Mouse (Mus musculus): ENCODE data around the gene Epha1. TPM values are rescaled to one million over a fixed set of nuclear protein-coding genes. Genes with fewer than 3 reads are reported as not detected.
A peak's percentile ranks its signal among the peaks of the same experiment; 100 is the strongest.

Epha1 gene
- total RNA-seq (2021), result under 1 TPM; 0.13 to 0.20 TPM
- long read RNA-seq, result 0 reads

DNA sequence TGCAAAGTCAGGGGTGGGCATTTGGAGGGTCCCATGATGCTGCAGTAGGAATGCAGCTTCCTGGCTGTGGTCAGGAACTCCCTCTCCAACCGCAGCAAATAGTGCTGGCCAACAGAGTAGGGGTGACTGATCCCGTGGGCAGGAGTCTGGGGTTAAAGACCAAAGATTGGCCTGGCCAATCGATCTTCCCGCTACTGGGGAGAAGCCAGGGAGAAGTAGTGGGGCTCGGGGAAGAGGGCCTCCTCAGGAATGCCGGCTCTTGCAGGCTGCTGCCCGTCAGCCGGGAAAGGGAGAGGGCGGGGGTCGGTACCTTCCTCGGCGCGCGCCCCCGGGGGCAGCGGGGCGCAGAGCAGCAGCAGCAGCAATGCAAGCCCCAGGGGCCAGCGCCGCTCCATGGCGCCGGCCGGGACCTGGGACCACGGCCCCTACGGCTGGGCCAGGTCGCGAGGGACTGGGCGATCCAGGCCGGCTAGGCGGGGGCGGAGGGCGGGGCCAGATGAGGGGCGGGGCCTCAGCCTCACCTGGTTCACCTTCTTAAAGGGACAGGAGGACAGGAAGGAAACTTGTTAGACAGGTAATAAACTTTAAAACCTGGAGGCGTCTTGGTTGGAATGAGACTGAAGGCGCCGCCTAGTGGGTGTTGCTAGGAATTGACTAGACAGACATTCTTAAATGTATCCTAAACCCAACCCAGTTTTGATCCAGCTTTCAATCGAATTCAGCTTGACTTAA is at the start of gene Epha1:
Gene Epha1 (minus strand): TSS at position 453 of the 732 bp plus-strand sequence.
- DNase-seq (ENCODE audit: low spot score in 2 of 2), result peak in 1 of 2 experiments; percentile 53

- DNase-seq (ENCODE audit: low spot score in 2 of 2), result no peak
These were observed 48.4 kb upstream of the Epha1 start for GRCm38 (mm10) chr6:42421439-42421838.

DNA sequence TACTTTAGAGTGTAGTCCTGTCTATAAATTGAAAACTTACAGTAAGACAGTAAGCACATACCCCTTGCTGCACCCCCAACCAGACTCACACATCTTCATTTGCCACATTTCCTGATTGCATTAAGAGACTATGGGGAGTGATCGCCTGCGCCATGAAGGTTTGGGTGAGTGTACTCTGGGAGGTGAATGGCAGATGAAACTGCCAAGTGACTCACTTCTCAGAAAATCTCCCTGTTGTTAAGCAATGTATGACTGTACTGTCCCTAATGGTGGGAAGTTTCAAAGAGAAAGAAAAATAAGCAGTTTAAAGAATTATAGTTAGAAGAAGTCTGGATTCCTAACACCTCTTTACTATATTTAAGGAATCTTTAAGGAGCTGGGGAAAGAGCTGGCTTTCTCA is 46.4 kb upstream of the Epha1 start:
- no peak for DNase-seq (ENCODE audit: low spot score in 2 of 2)

DNA sequence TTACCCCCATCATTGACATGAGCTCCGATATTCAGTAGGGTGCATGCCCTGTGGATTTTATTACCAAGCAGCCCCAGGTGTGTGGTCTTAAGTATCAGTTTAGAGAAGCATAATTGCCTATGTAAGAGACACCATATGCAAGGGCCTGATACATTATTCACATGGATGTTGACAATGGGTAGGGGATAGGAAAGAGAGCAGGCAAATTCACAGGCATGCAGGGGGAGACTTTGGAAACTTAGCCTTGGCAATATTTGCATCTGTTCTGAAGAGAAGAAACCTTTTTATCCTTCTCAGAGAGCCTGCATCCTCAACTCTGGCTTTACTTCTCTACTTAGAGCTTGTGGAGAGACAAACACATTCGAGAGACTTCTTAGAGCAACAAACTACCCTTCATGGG is 32.1 kb upstream of the Epha1 start, which contains the start of gene Tas2r135:
Gene Tas2r135 (plus strand): TSS at position 301 of the 400 bp plus-strand sequence.
- DNase-seq (ENCODE audit: low spot score in 2 of 2), result no peak

DNA sequence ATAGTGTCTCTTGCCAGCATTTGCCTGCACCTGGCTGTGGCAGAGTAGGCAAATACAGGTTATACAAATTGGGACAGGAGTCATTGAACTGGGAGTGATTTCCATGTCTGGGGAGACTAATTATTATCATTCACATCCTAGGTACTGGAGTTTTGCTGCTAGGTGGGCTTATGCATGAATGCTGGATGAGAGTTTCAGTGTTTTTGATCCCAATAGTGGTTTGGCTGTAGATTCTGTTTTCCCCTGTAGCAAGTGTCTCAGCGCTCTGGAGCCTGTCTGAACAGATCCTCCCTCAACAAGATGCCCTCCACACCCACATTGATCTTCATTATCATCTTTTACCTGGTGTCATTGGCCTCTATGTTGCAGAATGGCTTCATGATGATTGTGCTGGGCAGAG is 26.9 kb upstream of the Epha1 start, which contains the start of gene Tas2r143:
Gene Tas2r143 (plus strand): TSS at position 301 of the 400 bp plus-strand sequence.
- DNase-seq (ENCODE audit: low spot score in 2 of 2), result no peak

- DNase-seq (ENCODE audit: low spot score in 2 of 2), result no peak
These were observed 25.9 kb upstream of the Epha1 start for GRCm38 (mm10) chr6:42398998-42399397.

DNA sequence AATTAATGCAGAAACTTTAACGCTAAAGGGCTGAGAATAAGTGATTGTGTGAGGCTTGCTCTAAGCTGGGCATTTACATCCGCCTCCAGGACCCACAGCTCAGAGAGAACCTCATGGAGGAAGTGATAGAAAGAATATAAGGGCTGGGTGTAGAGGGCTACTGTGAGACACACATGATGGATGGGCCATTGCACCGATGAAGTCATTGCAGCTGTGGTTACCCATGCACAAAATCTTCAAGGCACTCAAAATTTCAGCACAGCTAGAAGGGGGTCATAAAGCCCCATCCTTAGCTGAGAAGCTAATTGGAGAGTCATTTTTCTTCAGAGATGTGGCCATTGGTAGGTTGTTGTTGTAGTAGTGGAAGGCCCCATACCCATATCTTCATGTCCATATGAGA is 25.2 kb upstream of the Epha1 start:
- no peak for DNase-seq (ENCODE audit: low spot score in 2 of 2)

- DNase-seq (ENCODE audit: low spot score in 2 of 2), result no peak
These were observed 24.1 kb upstream of the Epha1 start for GRCm38 (mm10) chr6:42397041-42397657.

- peak in 1 of 2 experiments; percentile 50 for DNase-seq (ENCODE audit: low spot score in 2 of 2)
These were observed 23.1 kb upstream of the Epha1 start for GRCm38 (mm10) chr6:42395960-42396809.

GRCm38 (mm10) chr6:42391796-42392330 is 18.8 kb upstream of the Epha1 start:
- DNase-seq (ENCODE audit: low spot score in 2 of 2), result no peak

DNA sequence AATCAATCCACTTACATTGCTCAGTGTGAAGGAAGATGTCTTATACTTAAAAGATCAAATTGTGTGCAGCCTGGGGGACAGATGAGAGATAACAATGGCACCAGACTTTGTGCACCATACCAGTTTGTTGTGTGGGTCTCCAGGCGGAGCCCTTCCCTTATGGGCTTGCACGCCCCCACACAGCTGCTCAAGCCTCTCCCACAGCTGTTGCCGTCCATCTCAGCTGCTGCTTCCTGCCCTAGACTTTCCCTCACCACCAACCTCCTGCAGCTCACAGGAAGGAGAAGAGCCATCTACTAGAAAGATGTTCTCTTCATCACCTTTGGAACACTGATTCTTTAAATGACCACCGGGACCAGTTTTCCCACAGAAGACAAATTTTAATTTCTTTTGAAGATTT is 12.6 kb upstream of the Epha1 start:
- no peak for DNase-seq (ENCODE audit: low spot score in 2 of 2)

DNA sequence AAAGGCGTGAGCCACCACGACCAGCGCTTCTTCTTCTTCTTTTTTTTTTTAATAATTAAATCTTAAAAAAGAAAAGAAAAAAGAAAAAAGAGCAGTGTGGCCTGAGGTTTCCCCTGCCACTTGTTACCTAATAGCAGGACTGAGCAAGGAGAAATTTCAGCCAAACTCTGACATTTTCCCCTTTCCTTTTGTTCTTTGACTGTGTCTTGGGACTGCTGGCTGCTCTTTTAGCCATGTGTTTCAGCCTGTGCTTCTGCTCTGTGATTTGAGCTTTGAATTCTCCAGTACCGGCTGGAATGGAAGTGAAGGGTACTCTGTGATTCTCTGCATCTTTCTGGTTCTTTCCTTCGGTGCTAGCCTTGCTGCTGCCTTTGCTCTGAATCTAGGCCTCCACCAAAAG is 10.3 kb upstream of the Epha1 start:
- DNase-seq (ENCODE audit: low spot score in 2 of 2), result no peak

DNA sequence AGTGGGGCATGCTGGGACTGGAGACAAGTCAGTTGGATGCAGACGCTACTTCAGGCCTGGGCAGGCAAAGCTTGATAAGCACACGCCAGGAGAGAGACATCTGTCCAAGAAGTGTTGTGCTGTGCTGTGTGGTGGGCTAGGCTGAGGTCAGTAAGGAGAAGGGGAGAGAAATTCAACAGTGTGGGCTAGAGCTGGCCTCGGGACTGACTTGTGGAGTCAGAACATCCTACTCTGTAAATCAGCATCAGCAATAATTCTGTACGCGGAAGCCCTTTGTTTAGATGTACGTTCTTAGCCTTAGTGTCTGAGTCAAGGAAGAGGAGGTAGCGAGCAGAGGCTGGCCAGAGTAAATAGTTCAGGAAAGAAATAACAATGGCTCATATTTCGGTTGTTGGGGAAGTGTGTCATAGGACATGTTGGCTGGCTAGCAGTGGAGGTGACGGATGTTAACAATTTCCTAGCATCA is 8.9 kb upstream of the Epha1 start:
- DNase-seq (ENCODE audit: low spot score in 2 of 2), result no peak

- no peak for DNase-seq (ENCODE audit: low spot score in 2 of 2)
These were observed 8.2 kb upstream of the Epha1 start for GRCm38 (mm10) chr6:42381221-42381620.

- DNase-seq (ENCODE audit: low spot score in 2 of 2), result peak in 1 of 2 experiments; percentile 39
These were observed 7.5 kb upstream of the Epha1 start for GRCm38 (mm10) chr6:42380416-42381144.

DNA sequence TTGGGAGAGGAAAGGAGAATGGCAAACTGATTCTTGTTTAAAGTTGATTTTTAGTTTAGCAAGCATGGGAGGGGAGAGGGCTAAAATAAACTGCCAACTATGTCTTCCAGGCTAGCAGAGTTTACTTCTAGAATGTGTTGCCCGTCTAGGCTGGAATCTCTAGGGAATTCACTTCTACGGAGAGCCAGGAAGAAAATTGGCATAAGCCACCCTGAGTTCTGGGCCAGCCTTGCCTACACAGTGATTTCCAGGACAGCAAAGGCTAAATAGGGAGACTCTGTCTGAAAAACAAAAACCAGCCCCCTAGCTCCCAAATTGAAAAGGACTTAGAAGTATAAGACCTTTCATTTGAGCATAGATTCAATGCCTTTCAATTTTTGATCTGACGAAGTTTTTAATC is 6.5 kb upstream of the Epha1 start:
- no peak for DNase-seq (ENCODE audit: low spot score in 2 of 2)

DNA sequence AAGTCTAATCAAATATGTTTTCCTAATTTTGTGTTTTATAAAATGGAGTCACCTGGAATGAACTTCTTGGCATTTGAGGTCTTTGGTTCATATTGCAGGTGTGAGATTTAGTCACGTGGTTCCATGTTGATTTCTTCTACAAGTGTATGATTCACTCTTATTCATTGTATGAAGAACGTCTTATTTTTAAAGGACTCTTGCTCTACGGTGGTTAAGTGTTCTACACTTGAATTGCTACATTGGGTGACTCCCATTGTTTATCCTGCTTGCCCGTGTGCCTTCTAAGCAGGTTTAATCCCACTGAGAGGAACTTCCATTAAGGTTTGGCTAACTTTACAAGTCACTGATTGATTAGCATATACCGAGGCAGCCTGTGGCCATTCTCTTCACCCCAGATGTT is 4.2 kb upstream of the Epha1 start:
- DNase-seq (ENCODE audit: low spot score in 2 of 2), result no peak

DNA sequence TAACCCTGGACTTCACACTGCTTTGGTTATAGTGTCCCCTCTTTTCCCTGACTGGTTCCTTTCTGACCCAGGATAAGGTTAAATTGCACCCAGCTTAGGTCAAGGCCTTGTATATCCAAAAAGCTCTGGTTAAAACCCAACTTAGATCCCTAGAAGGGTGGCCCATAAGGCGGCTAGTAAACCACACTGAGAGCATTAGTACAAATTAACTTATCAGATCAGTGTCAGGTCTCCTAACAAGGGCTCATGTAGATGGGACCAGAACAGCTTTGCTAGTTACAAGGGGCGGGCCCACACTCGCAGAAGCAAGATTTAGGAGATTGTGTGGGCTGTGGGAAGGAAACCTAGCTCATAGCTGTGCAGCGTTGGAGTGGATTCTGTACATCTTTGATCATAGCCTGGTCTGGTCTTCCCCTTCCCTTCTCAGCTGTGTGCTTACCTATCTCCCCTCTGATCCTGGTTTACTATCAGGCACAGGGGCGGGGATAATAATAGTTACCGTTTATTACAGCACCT is 3.5 kb upstream of the Epha1 start:
- no peak for DNase-seq (ENCODE audit: low spot score in 2 of 2)

- no peak for DNase-seq (ENCODE audit: low spot score in 2 of 2)
These were observed 2.9 kb upstream of the Epha1 start for GRCm38 (mm10) chr6:42376016-42376415.

DNA sequence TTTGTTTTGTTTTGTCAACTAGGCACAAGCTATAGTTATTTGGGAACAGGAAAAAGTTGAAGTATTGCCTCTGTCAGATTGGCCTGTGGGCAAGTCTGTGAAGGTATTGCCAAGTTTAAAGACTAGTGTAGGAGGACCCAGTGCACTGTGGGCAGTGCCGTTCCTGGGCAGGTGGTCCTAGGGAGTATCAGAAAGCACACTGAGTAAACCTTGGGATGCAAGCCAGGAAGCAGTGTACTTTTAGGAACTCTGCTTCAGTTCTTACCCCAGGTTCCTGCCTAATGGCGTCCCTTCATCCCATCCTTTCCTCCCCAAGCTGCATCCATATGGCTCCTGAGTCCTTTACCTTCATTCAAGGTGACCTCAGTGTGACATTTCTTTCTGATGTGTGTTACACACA is 2.1 kb upstream of the Epha1 start:
- no peak for DNase-seq (ENCODE audit: low spot score in 2 of 2)
